Mouse (Mus musculus): Measurements from ENCODE around the gene Ccdc191.

- no peak for TF ChIP-seq CTCF (IDR thresholded peaks at IDR 0.05; ENCODE audit: borderline replicate concordance, extremely low read depth, insufficient read depth, insufficient read length)
- no peak for TF ChIP-seq POLR2A (IDR thresholded peaks at IDR 0.05; ENCODE audit: borderline replicate concordance, extremely low read depth, insufficient read depth, insufficient read length, poor library complexity, severe bottlenecking)
These were observed 39.8 kb upstream of the Ccdc191 start for GRCm38 (mm10) chr16:43849839-43850238.
